In the genomic region with DNA sequence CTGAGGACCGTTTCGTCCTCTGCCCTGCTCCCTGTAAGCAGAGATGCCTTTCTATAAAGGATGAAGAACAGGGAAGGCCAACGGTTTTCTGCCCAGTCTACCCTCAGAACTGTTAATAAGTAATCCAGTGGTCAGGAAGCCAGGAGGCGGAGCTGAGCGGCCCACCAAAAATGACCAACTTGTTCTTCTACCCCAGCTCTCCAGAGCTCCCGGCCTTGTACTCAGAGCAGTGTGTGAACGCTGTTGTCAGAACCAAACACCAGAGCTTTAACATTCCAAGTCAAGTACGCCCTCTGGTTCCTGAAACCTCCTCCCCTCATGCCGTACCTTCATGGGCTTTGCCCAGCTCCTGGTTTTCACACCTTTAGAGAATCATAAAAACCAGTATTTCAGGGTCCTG, we compare ENCODE assay signal across 13 mouse cellular contexts. TPM values are rescaled to one million over a fixed set of nuclear protein-coding genes. Genes with fewer than 3 reads are reported as not detected.
DNase-seq lines count a peak whose midpoint lies in the region; ATAC-seq and TF ChIP-seq lines count a peak whose summit lies in the region.
"Had no signal": no experiment of that assay in that cellular context is flagged by ENCODE, and none has a peak within 500 bp of the region (broad histone marks: within the 10 kb centered on the region; RNA-seq: fewer than 3 reads in every experiment).

No protein-coding gene starts in this region.

- ATAC-seq in liver, postnatal 0 days, result peak; percentile 62
- ATAC-seq in stomach, embryonic 16.5 days (ENCODE audit: insufficient read depth, low FRiP score), result peak; percentile 41
- ATAC-seq in forebrain, embryonic 14.5 days, result no peak

- H3K9me3 ChIP-seq in liver, postnatal 0 days (ENCODE audit: low read length), result no peaks in the 10 kb centered on the region
- H3K9me3 ChIP-seq in stomach, embryonic 16.5 days (replicated peaks; ENCODE audit: control insufficient read depth, low read length), result no peaks in the 10 kb centered on the region
- no peaks in the 10 kb centered on the region for H3K9me3 ChIP-seq in forebrain, embryonic 14.5 days (replicated peaks; ENCODE audit: control insufficient read depth, low read length)
- H3K9me3 ChIP-seq: heart, embryonic 10.5 days; limb, embryonic 10.5 days; neural tube, embryonic 12.5 days had no signal

- H3K4me2 ChIP-seq in liver, postnatal 0 days (ENCODE audit: low read depth, low read length), result peak overlapping the region; percentile 40
- H3K4me2 ChIP-seq in stomach, embryonic 16.5 days (ENCODE audit: low read depth, low read length), result peak overlapping the region; percentile 26; the same call in 1 of the 2 replicates
- H3K4me2 ChIP-seq in forebrain, embryonic 14.5 days (ENCODE audit: low read length), result no peak overlapping the region
- H3K4me2 ChIP-seq: midbrain, embryonic 11.5 days; neural tube, embryonic 12.5 days had no signal

- H3K4me1 ChIP-seq in liver, postnatal 0 days (ENCODE audit: insufficient read depth), result peaks cover 35% of the 10 kb centered on the region
- peaks cover 20% of the 10 kb centered on the region for H3K4me1 ChIP-seq in stomach, embryonic 16.5 days (ENCODE audit: control insufficient read depth, insufficient read depth, low read length)
- H3K4me1 ChIP-seq in forebrain, embryonic 14.5 days (ENCODE audit: control insufficient read depth, insufficient read depth, low read length), result peaks cover 3% of the 10 kb centered on the region

- H3K36me3 ChIP-seq in liver, postnatal 0 days (replicated peaks; ENCODE audit: insufficient read depth, low read length), result no peaks in the 10 kb centered on the region
- H3K36me3 ChIP-seq in stomach, embryonic 16.5 days (ENCODE audit: control insufficient read depth, insufficient read depth, low read length), result no peaks in the 10 kb centered on the region
- no peaks in the 10 kb centered on the region for H3K36me3 ChIP-seq in forebrain, embryonic 14.5 days (ENCODE audit: control insufficient read depth, insufficient read depth, low read length)
- H3K36me3 ChIP-seq: heart, embryonic 10.5 days; neural tube, embryonic 12.5 days had no signal

- no peak overlapping the region for H3K9ac ChIP-seq in liver, postnatal 0 days (replicated peaks)
- no peak overlapping the region for H3K9ac ChIP-seq in stomach, embryonic 16.5 days (ENCODE audit: low read length)
- no peak overlapping the region for H3K9ac ChIP-seq in forebrain, embryonic 14.5 days (ENCODE audit: low read length)
- H3K9ac ChIP-seq: neural tube, embryonic 12.5 days had no signal

- no peak overlapping the region for H3K4me3 ChIP-seq in liver, postnatal 0 days (ENCODE audit: low read depth, low read length)
- H3K4me3 ChIP-seq in stomach, embryonic 16.5 days (replicated peaks; ENCODE audit: low read length), result peak overlapping the region; percentile 3; the same call in 1 of the 2 replicates
- no peak overlapping the region for H3K4me3 ChIP-seq in forebrain, embryonic 14.5 days (ENCODE audit: low read depth, low read length)
- H3K4me3 ChIP-seq: heart, embryonic 10.5 days; limb, embryonic 10.5 days; neural tube, embryonic 12.5 days had no signal

- no peak for TF ChIP-seq CTCF in liver, postnatal 0 days (IDR thresholded peaks at IDR 0.05; ENCODE audit: low read depth)

- H3K27ac ChIP-seq in liver, postnatal 0 days (ENCODE audit: low read depth), result peak overlapping the region; percentile 57
- peak overlapping the region; percentile 86 for H3K27ac ChIP-seq in stomach, embryonic 16.5 days (ENCODE audit: low read length)
- H3K27ac ChIP-seq in forebrain, embryonic 14.5 days (ENCODE audit: low read depth, low read length), result no peak overlapping the region
- H3K27ac ChIP-seq: heart, embryonic 10.5 days; limb, embryonic 10.5 days; neural tube, embryonic 12.5 days had no signal

- TF ChIP-seq EP300 in liver, postnatal 0 days (IDR thresholded peaks at IDR 0.05; ENCODE audit: low read depth), result no peak

- 70% methylated on average over 9 of the region's 9 CpGs for WGBS in liver, postnatal 0 days (ENCODE audit: insufficient replicate concordance)
- 63% methylated on average over 9 of the region's 9 CpGs for WGBS in stomach, embryonic 16.5 days
- 89% methylated on average over 9 of the region's 9 CpGs for WGBS in forebrain, embryonic 14.5 days

- peak; percentile 52 for DNase-seq in kidney, adult 11 months
- DNase-seq in kidney, postnatal 10 days, result peak; percentile 48
- DNase-seq in liver, postnatal 0 days, result no peak
- no peak for DNase-seq in gastrocnemius, adult 18-20 months (ENCODE audit: low spot score)
- no peak for DNase-seq in natural killer cell, adult 2 months (ENCODE audit: low spot score in 2 of 2)
- no peak for DNase-seq in forebrain, embryonic 14.5 days (ENCODE audit: low spot score)
- DNase-seq: cerebellum, postnatal 10 days; thymus, postnatal 4 days had no signal

- no peaks in the 10 kb centered on the region for H3K27me3 ChIP-seq in liver, postnatal 0 days (ENCODE audit: insufficient read depth, low read length)
- H3K27me3 ChIP-seq in stomach, embryonic 16.5 days (ENCODE audit: control insufficient read depth, insufficient read depth, low read length), result no peaks in the 10 kb centered on the region
- no peaks in the 10 kb centered on the region for H3K27me3 ChIP-seq in forebrain, embryonic 14.5 days (replicated peaks; ENCODE audit: control insufficient read depth, insufficient read depth, low read length)

RNA-seq across cellular contexts. Expression of gene Spry1, which starts 12.8 kb away (rescaled TPM):
- polyA plus RNA-seq in liver, postnatal 0 days (2015; fragmentation: Nextera tagmentation; extraction: Ambion mirVana), result 3.7 and 4.8 TPM in 2 replicates
- 12.8 and 13.5 TPM in 2 replicates for polyA plus RNA-seq in stomach, embryonic 16.5 days (2015; fragmentation: Nextera tagmentation; extraction: Ambion mirVana)
- total RNA-seq in gastrocnemius, adult 18-20 months (2021), result 10 to 100 TPM; 15.5 to 21.9 TPM
- polyA plus RNA-seq in forebrain, embryonic 14.5 days (2014; fragmentation: Nextera tagmentation; extraction: Ambion mirVana), result 6.0 and 7.3 TPM in 2 replicates

Comparison
In these comparisons a context has a peak if more than half of its experiments do, and no peak if none do; other contexts are left out.
1. DNase-seq: peak in kidney, adult 11 months (single experiment) and kidney, postnatal 10 days (single experiment); none in liver, postnatal 0 days (single experiment), gastrocnemius, adult 18-20 months (single experiment), natural killer cell, adult 2 months (0 of 2) and forebrain, embryonic 14.5 days (single experiment).